Mouse (Mus musculus) bone marrow macrophage, adult 2 months (primary cell): ENCODE data around the gene Pcdh17.

Experiments used
- CTCF ChIP-seq: IDR thresholded peaks from 2 replicates; pipeline ENCODE4 v1.5.1; 2012; ENCODE audit warnings: low read depth, mild to moderate bottlenecking, low read length, moderate library complexity
- POLR2A ChIP-seq: IDR thresholded peaks from 2 replicates; pipeline ENCODE4 v1.6.1; 2012; ENCODE audit warnings: mild to moderate bottlenecking, low read depth, low read length, borderline replicate concordance

GRCm38 (mm10) chr14:84447661-84448380 is 4.5 kb downstream of the Pcdh17 start:
- TF ChIP-seq CTCF (no peak), POLR2A (no peak)
